Mouse (Mus musculus) cerebellum, adult 9-11 months (tissue): Measurements from ENCODE around the gene Gm3696.
"Not testable (repeated sequence)": the region's sequence is repeated elsewhere in the genome, so short reads cannot be mapped to it uniquely, and the experiment has no call there.

Experiments used
- DNase-seq: peaks from one replicate; pipeline ENCODE4 v3.0.0; 2022

Gm3696 gene

GRCm38 (mm10) chr14:7100521-7100920, at the start of gene Gm3696:
TSS of gene Gm3696 (minus strand) at chr14:7100621.
- not testable (repeated sequence) for DNase-seq

GRCm38 (mm10) chr14:7125312-7125711, 24.9 kb upstream of the Gm3696 start, which contains the start of gene Gm6676:
TSS of gene Gm6676 (minus strand) at chr14:7125412.
- DNase-seq, result not testable (repeated sequence)

GRCm38 (mm10) chr14:7105124-7105802, 4.8 kb upstream of the Gm3696 start:
- DNase-seq, result not testable (repeated sequence)

GRCm38 (mm10) chr14:7044870-7045269, 55.6 kb downstream of the Gm3696 start, which contains the start of gene Gm3685:
TSS of gene Gm3685 (minus strand) at chr14:7044970.
- DNase-seq, result not testable (repeated sequence)
